Mouse (Mus musculus) heart, adult 8-10 months (tissue): ENCODE results near the gene Iqschfp. TPM values are rescaled to one million over a fixed set of nuclear protein-coding genes. Genes with fewer than 3 reads are reported as not detected.

ENCODE experiments used
- DNase-seq: peaks from one replicate; pipeline ENCODE4 v3.0.0; 2022; ENCODE audit warnings: low spot score
- total RNA-seq, 4 experiments: library from RNA; stranded (reverse); gene quantifications; 2 replicates each; pipeline ENCODE4 v1.2.4; 2022

Iqschfp gene
- total RNA-seq, 4 experiments from 2014 or later, result not detected

GRCm38 (mm10) chr3:68202162-68202902 lies 310.3 kb downstream of the Iqschfp start:
- no peak for DNase-seq

- no peak for DNase-seq
These were observed 312.0 kb downstream of the Iqschfp start for GRCm38 (mm10) chr3:68203934-68204467.

- DNase-seq, result no peak
These were observed 318.4 kb downstream of the Iqschfp start for GRCm38 (mm10) chr3:68210422-68210821.

- DNase-seq, result no peak
These were observed 329.4 kb downstream of the Iqschfp start for GRCm38 (mm10) chr3:68221452-68221851.

DNA sequence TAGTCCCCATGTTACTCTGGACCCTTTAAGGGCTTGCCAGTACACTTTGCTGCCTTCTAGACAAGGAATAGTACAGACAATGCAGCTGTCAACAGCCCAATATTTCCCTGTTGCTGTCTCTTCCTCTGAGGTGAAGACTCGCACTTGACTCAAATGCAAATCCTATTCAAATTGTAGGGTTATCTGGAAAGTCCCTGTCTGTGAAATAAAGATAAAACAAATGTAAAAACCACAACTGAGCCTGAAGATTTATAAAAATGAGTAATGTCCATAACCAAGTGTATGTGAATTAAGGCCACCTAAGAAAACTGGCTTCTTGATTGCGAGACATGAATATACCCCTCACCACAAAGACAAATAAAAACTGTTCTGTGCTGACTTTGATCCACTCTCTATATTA lies 347.9 kb downstream of the Iqschfp start:
- DNase-seq, result no peak

- no peak for DNase-seq
These were observed 351.2 kb downstream of the Iqschfp start for GRCm38 (mm10) chr3:68243239-68243638.

DNA sequence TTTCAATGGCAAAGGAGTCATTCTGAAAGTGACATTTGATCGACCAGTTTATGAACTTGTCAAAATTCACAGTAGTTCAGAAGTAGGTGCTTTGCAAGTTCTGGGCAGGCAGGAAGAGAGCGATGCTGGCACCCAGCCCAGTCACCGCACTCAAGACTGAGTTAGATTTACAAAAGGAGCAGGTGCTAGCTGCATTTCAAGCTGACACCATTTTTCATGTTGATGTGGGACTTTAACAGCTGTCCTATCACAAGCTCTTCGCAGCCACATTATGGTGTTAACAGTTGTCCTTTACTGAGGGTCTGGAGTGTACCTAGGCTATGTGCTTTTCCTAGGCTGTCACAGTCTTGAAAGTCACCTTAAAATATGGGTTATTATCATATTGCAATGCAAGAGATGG lies 354.1 kb downstream of the Iqschfp start:
- DNase-seq, result no peak

- DNase-seq, result no peak
These were observed 358.6 kb downstream of the Iqschfp start for GRCm38 (mm10) chr3:68250589-68250988.

DNA sequence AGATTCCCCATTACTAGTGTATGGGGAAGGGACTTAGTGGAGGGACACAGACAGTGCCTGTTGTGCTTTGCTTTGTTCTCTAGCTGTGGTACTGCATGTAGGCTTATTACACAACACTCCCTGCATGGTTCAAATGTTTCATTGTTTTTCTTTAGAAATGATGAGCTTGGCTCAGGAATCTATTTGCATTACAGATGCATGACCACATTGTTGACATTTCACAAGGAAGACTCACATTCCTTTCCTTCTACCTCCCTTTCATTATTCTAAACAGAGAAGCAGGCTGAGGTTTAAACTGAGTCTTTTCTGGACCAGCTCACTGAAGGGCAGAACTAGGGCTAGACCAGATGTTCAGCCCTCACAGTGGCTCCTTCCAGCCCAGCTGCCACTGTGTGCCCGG lies 360.3 kb downstream of the Iqschfp start:
- DNase-seq, result no peak

DNA sequence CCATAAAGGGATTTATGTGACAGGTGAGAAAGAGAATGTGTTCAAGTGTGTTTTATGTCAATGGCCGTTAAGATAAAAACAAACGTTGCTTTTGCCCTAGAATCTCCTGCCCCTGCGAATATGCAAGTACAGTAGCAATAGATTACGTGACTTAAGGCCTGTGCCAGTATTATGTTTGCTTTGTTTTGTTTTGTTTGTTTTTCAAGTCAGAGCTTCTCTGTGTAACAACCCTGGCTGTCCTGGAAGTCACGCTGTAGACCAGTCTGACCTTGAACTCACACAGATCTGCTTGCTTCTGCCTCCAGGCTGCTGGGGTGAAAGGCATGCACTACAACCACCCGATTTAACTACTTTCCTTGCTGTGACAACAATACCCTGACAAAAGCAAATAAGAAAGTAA lies 370.3 kb downstream of the Iqschfp start:
- DNase-seq, result no peak

- no peak for DNase-seq
These were observed 375.9 kb downstream of the Iqschfp start for GRCm38 (mm10) chr3:68267905-68268304.

DNA sequence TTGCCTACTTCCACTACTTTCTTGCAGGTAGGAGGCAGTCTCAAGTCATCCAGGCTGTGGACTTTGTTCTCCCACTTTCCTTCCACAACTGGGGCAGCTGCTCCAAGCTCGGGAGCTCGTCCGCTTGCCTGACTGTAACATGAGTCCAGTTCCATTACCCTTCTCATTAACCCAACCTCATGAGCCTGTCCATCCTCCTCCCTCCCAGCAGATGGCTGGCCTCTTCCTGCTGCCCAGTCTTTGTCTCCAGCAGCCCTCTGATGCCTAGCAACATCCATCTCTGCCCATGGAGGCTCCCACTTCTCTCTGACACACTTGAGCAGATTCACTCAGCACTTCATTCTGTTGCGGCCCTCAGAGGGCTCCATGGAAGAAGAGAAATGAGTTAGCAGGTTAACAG lies 377.2 kb downstream of the Iqschfp start:
- no peak for DNase-seq

DNA sequence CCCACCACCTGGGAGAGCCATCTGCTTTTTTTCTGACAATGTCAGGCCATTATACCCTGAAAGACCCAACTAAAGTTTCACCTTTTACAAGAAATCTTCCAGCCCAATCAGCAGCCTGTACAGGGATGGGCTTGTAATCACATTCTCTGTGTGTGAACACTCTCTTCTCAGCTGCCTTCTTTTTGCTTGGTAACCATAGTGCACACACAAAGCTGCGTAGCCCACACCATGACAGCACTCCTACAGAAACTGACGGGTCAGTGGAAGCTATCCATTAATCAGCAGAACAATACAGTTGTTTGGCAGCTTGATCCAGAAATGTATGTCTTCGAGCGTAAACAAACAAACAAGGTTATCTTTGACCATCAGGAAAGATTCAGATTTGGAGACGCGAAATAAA lies 378.2 kb downstream of the Iqschfp start:
- DNase-seq, result no peak

DNA sequence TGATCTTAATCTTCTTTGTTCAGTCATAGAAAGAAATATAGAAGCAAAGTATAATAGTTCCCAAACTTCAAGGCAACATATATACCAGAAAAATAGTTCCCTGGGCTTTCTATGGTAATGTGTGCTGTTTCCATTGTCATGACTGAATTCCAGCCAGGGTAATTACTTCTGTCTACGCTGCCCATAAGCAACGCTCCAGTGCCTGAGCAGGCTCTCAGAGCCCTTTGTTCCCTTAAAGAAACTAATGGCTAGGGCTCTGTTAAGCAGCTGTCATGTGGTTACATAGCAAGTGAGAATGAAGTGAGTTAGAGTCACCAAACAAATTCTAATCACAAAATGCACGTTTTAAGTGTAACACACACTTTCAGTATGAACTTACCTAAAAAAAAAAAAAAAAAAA lies 379.4 kb downstream of the Iqschfp start:
- no peak for DNase-seq

- DNase-seq, result no peak
These were observed 379.8 kb downstream of the Iqschfp start for GRCm38 (mm10) chr3:68271881-68272280.

GRCm38 (mm10) chr3:68282844-68283594 lies 391.0 kb downstream of the Iqschfp start:
- DNase-seq, result no peak

DNA sequence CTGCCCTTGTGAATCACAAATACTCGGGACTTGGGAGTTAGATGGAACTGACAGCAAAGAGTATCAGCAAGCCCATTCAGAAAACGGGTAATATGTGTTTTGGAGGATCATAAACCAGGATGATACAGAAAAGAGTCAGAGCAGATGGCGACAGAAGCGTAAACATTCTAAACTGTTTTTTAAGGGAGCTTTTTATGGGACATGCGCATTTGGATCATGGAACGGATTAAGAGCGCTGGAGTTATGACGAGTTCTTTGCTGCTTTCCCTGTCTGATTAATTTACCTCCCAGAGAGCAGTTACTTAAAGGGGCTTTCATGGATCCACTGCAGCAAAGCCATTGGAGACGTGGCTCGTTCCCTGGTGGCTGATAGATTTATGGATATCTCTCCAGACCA lies 391.6 kb downstream of the Iqschfp start:
- no peak for DNase-seq

DNA sequence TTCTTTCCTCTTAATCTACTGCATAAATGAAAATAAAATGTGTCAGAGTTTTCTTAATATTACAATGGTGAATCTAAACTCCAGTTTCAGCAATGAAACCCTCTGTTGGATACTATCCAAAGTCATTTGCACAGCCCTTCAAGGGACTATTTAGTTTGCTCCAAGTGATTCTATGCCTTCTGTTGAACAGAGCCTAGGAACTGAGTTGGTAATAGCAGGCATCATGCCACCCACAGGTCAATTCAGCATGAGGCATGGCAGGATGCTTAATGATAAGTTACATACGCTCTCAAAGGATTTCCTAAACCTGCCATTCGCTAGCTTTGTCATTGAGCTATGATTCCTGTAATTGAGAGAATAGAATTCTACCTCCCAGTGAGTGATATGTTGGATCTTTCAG lies 392.5 kb downstream of the Iqschfp start:
- no peak for DNase-seq

DNA sequence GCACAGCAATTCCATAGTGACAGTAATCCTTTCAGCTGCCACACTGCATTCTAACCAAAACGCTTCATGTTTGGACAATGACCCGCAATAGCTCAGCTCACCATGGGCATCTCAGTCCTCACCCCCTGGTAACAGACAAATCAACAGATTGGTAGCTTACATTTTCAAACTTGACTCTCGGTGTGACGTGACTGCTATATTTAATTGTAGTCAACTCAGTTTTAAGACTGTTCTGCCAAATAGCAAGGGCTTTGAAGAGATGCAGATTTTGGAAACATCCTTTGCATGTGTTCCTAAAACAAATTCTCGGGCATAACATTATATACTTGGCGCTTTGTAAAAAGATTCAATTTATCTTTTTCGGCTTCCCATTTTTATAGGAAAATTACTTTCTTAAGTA lies 404.7 kb downstream of the Iqschfp start:
- DNase-seq, result no peak

- DNase-seq, result no peak
These were observed 413.6 kb downstream of the Iqschfp start for GRCm38 (mm10) chr3:68305647-68306046.

- no peak for DNase-seq
These were observed 414.7 kb downstream of the Iqschfp start for GRCm38 (mm10) chr3:68306726-68307125.

DNA sequence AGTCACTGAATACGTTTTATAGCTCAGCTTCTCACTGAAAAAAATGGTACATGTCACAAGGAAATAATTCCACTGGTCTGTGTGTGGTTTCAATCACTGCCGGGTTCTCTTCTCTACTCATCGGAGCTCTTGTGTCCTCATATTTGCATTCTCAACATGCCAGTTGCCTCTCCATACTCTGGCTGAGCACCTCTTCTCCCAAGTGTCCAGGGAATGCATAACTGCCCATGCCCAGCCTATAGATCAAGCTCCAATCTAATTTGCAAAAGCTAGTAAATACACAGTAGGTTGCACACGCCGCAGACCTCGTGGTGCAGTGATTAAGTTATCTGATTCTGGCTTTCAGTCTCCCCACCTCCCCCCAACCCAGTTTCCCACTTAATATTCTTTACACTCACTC lies 433.5 kb downstream of the Iqschfp start:
- no peak for DNase-seq

GRCm38 (mm10) chr3:68332515-68332914 lies 440.5 kb downstream of the Iqschfp start:
- DNase-seq, result no peak
